Mouse (Mus musculus) heart, postnatal 10 days (tissue): Measurements from ENCODE around the gene Dcst2. TPM values are rescaled to one million over a fixed set of nuclear protein-coding genes. Genes with fewer than 3 reads are reported as not detected.
A peak's percentile ranks its signal among the peaks of the same experiment; 100 is the strongest.

Source experiments
- DNase-seq, 2 experiments: peaks; one replicate each; pipeline ENCODE4 v3.0.0; 2021
- intact Hi-C: fragments of 180-260 bp; cut with DNase I; formaldehyde crosslinking; loops from one replicate; pipeline ENCODE4 v1.15.1; 2025
- total RNA-seq, 2 experiments: library from RNA; stranded (reverse); gene quantifications; 2 replicates each; pipeline ENCODE4 v1.2.3; 2021

Gene Dcst2
- total RNA-seq, 2 experiments from 2014 or later, result 0.26 TPM; not detected in 1

- DNase-seq, result no peak
- intact Hi-C loops, result no loop called here
Observed at GRCm38 (mm10) chr3:89330948-89331347, 30.8 kb upstream of the Dcst2 start.

DNA sequence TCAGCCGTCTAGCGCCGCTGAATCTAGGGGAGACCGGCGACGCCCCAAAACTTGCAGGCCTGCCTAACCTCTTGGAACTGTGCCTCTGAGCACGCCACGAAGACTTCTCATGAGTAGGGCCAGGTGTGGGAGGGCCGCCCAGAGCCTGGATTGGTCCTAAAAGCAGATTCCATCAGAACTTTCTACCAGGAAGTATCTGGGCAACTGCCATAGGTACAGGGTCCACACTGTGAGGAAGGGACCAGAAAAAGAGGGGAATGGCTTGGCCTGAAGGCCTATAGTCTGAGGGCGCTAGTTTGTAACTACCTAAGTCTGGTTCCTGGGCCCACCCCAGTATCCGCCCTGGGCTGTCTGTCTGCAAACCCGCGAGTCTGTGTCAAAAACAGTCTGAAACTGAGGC is 30.2 kb upstream of the Dcst2 start:
- DNase-seq, result no peak
- intact Hi-C loops, result no loop called here

DNA sequence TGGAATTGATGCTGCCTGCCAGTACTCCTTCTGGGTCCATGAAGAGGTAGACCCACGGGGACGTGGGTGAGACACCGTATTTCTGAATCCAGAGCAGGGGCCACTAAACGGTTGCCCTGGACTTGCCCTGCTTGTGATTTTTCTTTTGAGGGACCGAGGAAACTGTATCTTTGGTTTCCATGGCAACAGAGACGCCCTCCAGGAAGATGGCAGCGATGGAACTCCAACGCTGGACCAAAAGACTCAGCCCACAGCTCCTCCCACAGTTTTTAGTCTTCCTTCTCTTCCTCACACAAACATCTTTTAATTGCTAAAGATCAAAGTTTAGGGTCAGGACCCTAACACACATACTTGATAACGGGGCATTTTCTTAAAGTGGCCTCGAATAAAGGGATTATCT is 29.8 kb upstream of the Dcst2 start:
- DNase-seq, result no peak

GRCm38 (mm10) chr3:89332476-89332875 is 29.3 kb upstream of the Dcst2 start:
- intact Hi-C loops, result no loop called here
- no peak for DNase-seq

More for the DNA sequence above, 29.8 kb upstream of the Dcst2 start:
- intact Hi-C loops, result no loop called here

DNA sequence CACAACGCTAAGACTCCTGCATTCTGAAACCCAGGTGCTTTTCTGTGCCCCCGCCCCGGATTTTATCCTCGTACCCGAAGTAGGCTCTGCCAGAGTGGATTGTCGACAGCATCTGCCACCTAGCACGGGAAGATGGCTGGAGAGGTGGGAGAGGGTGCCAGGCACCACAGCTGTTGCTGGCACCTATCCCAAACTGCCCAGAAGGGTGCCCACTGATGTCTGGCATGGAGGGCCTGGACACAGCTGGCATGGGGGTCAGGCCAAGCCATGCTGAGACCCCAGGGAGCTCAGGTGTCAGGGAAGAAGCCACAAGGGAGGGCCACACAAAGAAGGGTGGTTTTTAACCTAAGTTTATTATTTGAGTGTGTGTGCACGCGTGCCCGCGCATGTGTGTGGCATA is 28.7 kb upstream of the Dcst2 start:
- no peak for DNase-seq
- intact Hi-C loops, result no loop called here

DNA sequence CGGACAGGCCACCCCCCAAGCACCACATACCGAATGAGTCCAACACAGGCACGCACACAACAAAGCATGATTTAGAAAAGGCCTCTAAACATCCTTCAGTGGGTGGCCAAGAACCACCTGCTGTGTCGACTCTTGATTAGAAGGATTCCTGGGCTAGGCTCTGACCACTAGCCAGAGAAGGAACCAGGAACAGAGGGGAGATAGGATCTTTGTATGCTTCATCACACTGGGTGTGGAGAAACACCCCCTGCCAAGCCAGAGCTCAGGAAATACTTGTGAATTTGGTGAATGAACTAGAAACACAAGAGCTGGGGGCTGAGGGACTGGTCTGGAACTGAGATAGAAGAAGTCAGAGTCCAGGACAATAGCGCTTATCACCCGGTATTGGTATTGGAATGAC is 25.2 kb upstream of the Dcst2 start:
- DNase-seq, result no peak
- intact Hi-C loops, result loop anchor here (2.0 kb wide), 1 partner anchor 20 kb away; no protein-coding TSS in a partner anchor

DNA sequence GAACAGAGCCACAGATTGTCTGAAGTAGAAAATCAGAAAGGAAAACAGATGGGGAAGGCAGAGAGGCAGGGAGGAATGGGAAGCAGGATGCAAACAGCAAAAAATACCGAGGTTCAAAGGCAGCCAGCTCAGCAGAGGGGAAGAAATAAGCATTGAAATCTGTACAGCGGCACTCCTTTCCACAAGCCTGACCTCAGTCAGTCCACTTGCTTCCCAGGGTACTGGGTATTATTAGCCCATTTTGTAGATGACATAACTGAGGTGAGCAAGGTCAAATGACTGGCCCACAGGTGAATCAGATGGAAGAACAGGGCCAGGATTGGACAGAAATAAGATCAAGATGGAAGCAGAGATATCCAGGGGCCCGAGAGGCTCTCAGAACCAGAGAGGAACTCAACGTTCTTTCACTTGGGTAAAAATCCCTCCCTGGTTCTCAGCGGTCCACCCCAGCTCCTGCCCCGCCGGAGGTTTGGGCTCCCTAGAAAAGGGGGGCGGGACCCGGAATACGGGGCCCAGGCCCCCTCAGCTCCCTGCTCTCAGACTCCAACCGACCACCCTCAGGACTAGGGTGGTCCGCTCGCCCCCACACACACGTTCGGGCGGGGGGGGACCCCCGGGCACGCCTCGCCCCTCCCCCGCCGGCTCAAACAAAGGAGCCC is 24.6 kb upstream of the Dcst2 start:
- intact Hi-C loops, result loop anchor here (2.0 kb wide), 1 partner anchor 20 kb away; no protein-coding TSS in a partner anchor

DNA sequence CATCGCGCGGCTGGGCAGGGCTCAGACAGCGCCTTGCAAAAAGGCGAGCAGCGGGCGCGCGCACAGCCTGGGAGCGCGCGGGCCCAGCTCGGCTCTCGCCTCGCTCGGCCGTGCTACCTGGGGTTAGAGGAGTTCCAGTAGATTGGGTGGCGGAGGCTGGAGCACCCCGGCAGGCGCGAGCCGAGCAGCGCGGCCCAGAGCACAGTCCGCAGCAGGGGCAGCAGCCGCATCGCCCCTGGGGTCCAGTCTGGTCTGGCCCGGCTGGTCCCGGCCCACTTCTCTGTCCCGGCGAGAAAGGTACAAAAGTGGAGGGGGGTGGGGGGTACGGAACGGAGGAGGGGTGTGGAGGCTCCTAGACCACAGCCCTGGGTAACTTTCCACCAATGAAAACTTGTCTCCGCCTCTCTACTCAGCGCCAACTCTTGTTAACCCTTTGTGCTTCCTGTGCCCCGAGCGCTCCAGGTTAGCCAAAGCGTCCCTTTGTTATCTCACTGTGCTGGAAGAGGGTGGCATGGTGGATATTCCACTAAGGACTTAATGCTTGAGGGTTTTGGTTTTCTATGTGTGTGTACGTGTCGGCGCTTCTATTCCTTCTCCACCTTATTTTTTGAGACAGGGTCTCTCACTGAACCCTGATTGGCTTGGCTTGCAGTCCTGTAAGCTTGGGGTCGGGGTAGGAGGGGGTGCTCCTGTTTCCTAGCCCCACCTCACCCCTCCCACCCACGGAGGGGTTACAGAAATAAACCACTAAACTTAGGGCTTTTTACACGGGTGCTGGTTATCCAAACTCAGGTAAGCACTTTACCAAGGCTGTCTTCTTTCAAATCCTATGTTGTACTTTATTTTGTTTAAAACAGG is 23.8 kb upstream of the Dcst2 start, which contains the start of gene Efna4:
Gene Efna4 (minus strand): TSS at position 308 of the 858 bp plus-strand sequence.
- DNase-seq, result peak; percentile 65 to 74
- intact Hi-C loops, result loop anchor here (2.0 kb wide), 1 partner anchor 21 kb away; no protein-coding TSS in a partner anchor

More for the DNA sequence above, 24.6 kb upstream of the Dcst2 start:
- DNase-seq, result no peak

GRCm38 (mm10) chr3:89339416-89339815 is 22.4 kb upstream of the Dcst2 start:
- DNase-seq, result peak; percentile 71 to 82
- intact Hi-C loops, result no loop called here

DNA sequence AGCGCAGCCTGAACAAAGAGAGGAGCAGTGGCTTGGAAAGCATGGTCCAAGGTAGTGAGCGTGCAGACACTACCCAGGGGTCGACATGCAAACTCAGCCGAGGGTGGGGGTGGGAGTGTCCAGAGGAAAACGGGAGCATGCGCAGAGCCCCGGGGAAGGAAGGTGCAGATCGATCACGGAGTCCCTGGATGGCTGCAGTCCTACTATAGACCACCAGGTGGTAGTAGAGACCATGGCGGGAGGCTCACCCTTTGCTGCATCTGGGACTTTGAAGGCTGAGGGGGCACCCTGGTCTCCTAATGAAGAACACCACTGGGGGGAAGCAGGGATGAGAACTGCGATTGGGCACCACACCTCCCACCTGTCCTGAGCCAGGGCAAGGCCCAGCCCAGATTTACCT is 21.3 kb upstream of the Dcst2 start:
- intact Hi-C loops, result loop anchor here (1.0 to 2.0 kb wide), 2 partner anchors 14 to 144 kb away; no protein-coding TSS in a partner anchor
- DNase-seq, result peak; percentile 76 to 88

- intact Hi-C loops, result loop anchor here (2.0 kb wide), 1 partner anchor 143 kb away; no protein-coding TSS in a partner anchor
- no peak for DNase-seq
Observed at GRCm38 (mm10) chr3:89341794-89342193, 20.0 kb upstream of the Dcst2 start.

GRCm38 (mm10) chr3:89343279-89343678 is 18.5 kb upstream of the Dcst2 start:
- DNase-seq, result no peak
- intact Hi-C loops, result no loop called here

DNA sequence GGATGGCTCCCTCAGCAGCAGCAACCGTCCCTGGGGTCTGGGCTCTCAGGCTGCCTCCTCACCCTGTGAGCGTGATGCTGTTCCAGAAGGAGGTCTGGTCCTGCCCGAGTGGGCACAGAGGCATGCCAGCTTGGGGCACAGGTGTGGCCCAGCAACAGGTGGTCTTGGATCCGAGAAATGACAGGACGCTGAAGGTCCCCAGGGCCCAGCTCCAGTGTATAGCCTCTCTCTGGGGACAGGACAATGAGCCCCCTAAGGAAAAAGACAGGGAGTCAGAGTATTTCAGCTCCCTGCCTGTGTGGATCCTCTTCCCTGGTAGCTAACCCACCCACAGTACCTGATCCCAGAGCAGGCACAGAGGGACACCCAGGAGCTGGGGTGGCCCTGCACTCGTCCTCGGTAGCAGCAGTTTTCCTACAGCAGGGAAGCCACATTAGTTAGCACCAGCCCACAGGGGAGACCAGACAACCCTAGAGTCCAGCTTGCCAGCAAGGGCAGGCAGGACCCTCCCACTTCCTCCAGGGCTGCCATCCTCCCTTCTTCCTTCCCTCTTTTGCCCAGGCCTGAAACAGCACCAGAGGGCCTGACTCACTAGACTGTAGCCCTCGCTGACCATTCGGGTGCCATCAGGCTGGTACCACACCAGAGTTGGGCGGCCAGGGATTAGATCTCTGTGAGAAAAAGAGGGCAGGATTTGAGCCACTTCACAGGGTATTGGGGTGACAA is 14.8 kb upstream of the Dcst2 start:
- no peak for DNase-seq
- intact Hi-C loops, result no loop called here

DNA sequence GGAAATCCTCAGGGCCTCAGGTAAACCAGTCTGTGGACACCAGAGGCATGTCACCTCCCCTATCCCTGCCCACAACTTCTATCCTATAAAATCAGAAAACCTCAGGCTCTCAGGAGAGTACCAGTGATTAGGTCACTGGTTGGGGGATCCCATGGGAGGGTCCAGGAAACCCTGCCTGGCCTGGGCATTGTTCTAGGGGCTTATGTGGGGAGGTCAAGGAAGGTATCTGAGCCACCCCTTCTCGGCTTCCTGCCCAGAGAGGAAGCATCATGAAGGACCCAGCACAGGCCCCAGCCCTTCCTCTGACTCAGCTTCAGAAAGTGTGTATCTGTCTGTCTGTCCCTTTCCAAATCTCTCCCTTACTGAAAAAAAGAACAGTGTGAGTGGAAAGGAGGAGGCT is 13.9 kb upstream of the Dcst2 start:
- intact Hi-C loops, result no loop called here
- DNase-seq, result peak; percentile 54 to 56

GRCm38 (mm10) chr3:89348911-89349868 is 12.6 kb upstream of the Dcst2 start:
- intact Hi-C loops, result no loop called here
- DNase-seq, result peak; percentile 74 to 75

DNA sequence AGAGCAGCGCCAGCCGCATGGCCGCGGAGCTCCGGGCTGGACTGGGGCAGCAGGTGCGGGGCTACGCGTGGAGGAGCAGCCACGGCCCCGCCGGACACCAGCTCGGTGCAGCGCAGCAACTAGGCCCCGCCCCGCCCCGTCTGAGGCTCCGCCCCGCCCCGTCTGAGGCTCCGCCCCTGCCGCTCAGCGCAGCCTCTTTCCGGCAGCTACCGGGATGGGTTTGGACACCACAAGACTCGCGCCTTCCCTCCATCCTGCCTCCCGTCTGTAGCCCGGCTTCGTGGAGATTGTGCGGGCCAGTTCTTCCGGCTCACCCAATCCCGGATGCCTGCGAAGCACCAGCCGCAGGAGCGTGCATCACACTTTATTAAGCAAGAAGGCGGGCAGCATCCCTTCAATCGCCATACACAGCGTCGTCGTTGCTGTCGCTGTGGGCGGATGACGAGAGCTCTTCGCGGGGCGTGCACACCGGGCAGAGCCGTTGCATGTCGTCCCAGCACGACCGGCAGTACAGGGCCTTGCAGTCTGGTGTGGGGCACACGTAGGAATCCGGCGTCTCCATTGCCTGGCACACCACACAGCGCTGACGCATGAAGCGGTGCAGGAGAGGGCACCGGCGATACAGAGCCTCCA is 11.8 kb upstream of the Dcst2 start, which contains the start of gene Adam15:
Gene Adam15 (minus strand): TSS at position 128 of the 633 bp plus-strand sequence.
- DNase-seq, result peak; percentile 93
- intact Hi-C loops, result no loop called here

GRCm38 (mm10) chr3:89351271-89351670 is 10.5 kb upstream of the Dcst2 start:
- no peak for DNase-seq
- intact Hi-C loops, result no loop called here

- intact Hi-C loops, result loop anchor here (1.0 to 2.0 kb wide), 4 partner anchors 15 to 38 kb away; no protein-coding TSS in a partner anchor
- DNase-seq, result peak; percentile 89 to 96
Observed at GRCm38 (mm10) chr3:89354816-89355511, 6.8 kb upstream of the Dcst2 start.
